Mouse (Mus musculus): ENCODE results near the gene Scand1. TPM values are rescaled to one million over a fixed set of nuclear protein-coding genes. Genes with fewer than 3 reads are reported as not detected.

Gene Scand1
- total and polyA plus RNA-seq, 2 experiments from 2014 or later = 145 to 307 TPM

GRCm38 (mm10) chr2:156278226-156279017 lies 34.1 kb downstream of the Scand1 start:
- 61% methylated on average over 4 of the region's 4 CpGs for WGBS
- no peak for ATAC-seq (ENCODE audit: low FRiP score)
- H3K9ac ChIP-seq (replicated peaks; ENCODE audit: low read length, poor library complexity, severe bottlenecking) = no peak overlapping the region

GRCm38 (mm10) chr2:156272553-156272952 lies 40.0 kb downstream of the Scand1 start:
- no peak for TF ChIP-seq CTCF (IDR thresholded peaks at IDR 0.05)
- ATAC-seq (ENCODE audit: low FRiP score) (no peak), DNase-seq (ENCODE audit: low spot score) (no peak)
- no peaks in the 10 kb centered on the region for H3K4me1 ChIP-seq (ENCODE audit: insufficient read depth, low read length)
- peaks cover 16% of the 10 kb centered on the region for H3K36me3 ChIP-seq (ENCODE audit: insufficient read depth, low read length)
- H3K9ac ChIP-seq (replicated peaks; ENCODE audit: low read length, poor library complexity, severe bottlenecking) = no peak overlapping the region
- no peaks in the 10 kb centered on the region for H3K27me3 ChIP-seq (ENCODE audit: insufficient read depth, low read length)
- H3K27ac ChIP-seq (ENCODE audit: low read depth, low read length) = no peak overlapping the region
- no peak overlapping the region for H3K4me3 ChIP-seq (ENCODE audit: low read depth, low read length)
- H3K9me3 ChIP-seq (ENCODE audit: low read length) = no peaks in the 10 kb centered on the region
- 95% methylated on average over 6 of the region's 6 CpGs for WGBS
- H3K4me2 ChIP-seq (ENCODE audit: low read depth, low read length, poor library complexity, severe bottlenecking) = no peak overlapping the region

More at GRCm38 (mm10) chr2:156278226-156279017, 34.1 kb downstream of the Scand1 start:
- Histone ChIP-seq H3K27me3 (ENCODE audit: insufficient read depth, low read length) (no peaks in the 10 kb centered on the region), H3K4me1 (ENCODE audit: insufficient read depth, low read length) (no peaks in the 10 kb centered on the region), H3K36me3 (ENCODE audit: insufficient read depth, low read length) (peaks cover 9% of the 10 kb centered on the region), H3K4me2 (ENCODE audit: low read depth, low read length, poor library complexity, severe bottlenecking) (no peak overlapping the region), H3K27ac (ENCODE audit: low read depth, low read length) (no peak overlapping the region; the same call in 1 of the 2 replicates), H3K9me3 (ENCODE audit: low read length) (no peaks in the 10 kb centered on the region), H3K4me3 (ENCODE audit: low read depth, low read length) (no peak overlapping the region)
- DNase-seq (ENCODE audit: low spot score) = peak; percentile 92
- TF ChIP-seq CTCF (IDR thresholded peaks at IDR 0.05) = peak; percentile 96

DNA sequence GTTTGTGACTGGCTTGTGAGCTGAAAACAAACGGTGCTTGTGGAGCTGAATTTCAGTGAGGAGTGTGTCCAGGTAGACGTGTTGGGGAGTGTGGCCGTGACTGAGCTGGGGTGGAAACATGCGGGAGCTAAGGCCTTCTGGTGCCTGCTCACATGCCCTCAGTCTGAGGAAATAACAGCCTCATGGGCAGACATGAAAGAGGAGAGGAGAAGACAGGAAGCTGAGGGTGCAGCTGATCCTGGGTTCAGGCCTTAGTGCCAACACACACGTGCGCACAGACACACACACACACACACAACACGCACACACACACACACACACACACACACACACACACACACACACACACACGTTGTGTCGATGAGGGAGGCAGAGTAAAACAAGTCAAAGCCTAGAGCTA lies 44.9 kb downstream of the Scand1 start:
- H3K9me3 ChIP-seq (ENCODE audit: low read length) = no peaks in the 10 kb centered on the region
- no peak overlapping the region for H3K27ac ChIP-seq (ENCODE audit: low read depth, low read length)
- H3K4me1 ChIP-seq (ENCODE audit: insufficient read depth, low read length) = no peaks in the 10 kb centered on the region
- no peak overlapping the region for H3K4me2 ChIP-seq (ENCODE audit: low read depth, low read length, poor library complexity, severe bottlenecking)
- peaks cover 11% of the 10 kb centered on the region for H3K36me3 ChIP-seq (ENCODE audit: insufficient read depth, low read length)
- no peak overlapping the region for H3K9ac ChIP-seq (replicated peaks; ENCODE audit: low read length, poor library complexity, severe bottlenecking)
- TF ChIP-seq CTCF (IDR thresholded peaks at IDR 0.05) = no peak
- 98% methylated on average over 9 of the region's 9 CpGs for WGBS
- H3K4me3 ChIP-seq (ENCODE audit: low read depth, low read length) = no peak overlapping the region
- DNase-seq (ENCODE audit: low spot score) (no peak), ATAC-seq (ENCODE audit: low FRiP score) (no peak)
- no peaks in the 10 kb centered on the region for H3K27me3 ChIP-seq (ENCODE audit: insufficient read depth, low read length)

- Histone ChIP-seq H3K36me3 (ENCODE audit: insufficient read depth, low read length) (peaks cover 8% of the 10 kb centered on the region), H3K4me3 (ENCODE audit: low read depth, low read length) (no peak overlapping the region), H3K27me3 (ENCODE audit: insufficient read depth, low read length) (no peaks in the 10 kb centered on the region), H3K4me1 (ENCODE audit: insufficient read depth, low read length) (no peaks in the 10 kb centered on the region), H3K4me2 (ENCODE audit: low read depth, low read length, poor library complexity, severe bottlenecking) (no peak overlapping the region), H3K27ac (ENCODE audit: low read depth, low read length) (no peak overlapping the region), H3K9me3 (ENCODE audit: low read length) (no peaks in the 10 kb centered on the region), H3K9ac (replicated peaks; ENCODE audit: low read length, poor library complexity, severe bottlenecking) (no peak overlapping the region)
- TF ChIP-seq CTCF (IDR thresholded peaks at IDR 0.05) = no peak
- WGBS = 83% methylated on average over 4 of the region's 4 CpGs
- DNase-seq (ENCODE audit: low spot score) (no peak), ATAC-seq (ENCODE audit: low FRiP score) (no peak)
Measured at GRCm38 (mm10) chr2:156263204-156263893, 49.2 kb downstream of the Scand1 start.

Small RNA genes lying within 50 kb of the gene (microRNA-seq; reads per million reads assigned to microRNA genes)
- gene Gm22759 (ENCODE audit: borderline number of aligned reads) = not detected

Other genes starting within 250 kb of the Scand1 start
- gene Spag4, start 247.5 kb downstream of the Scand1 start, total RNA-seq (2014; rRNA removed) = 8.1 and 15.2 TPM in 2 replicates
- 8.1 and 8.4 TPM in 2 replicates for gene Spag4, start 247.5 kb downstream of the Scand1 start, polyA plus RNA-seq (2015; fragmentation: Nextera tagmentation; extraction: Ambion mirVana)
- 30.0 and 34.1 TPM in 2 replicates for gene Cpne1, start 200.7 kb downstream of the Scand1 start, total RNA-seq (2014; rRNA removed)
- 13.7 and 13.8 TPM in 2 replicates for gene Cpne1, start 200.7 kb downstream of the Scand1 start, polyA plus RNA-seq (2015; fragmentation: Nextera tagmentation; extraction: Ambion mirVana)
- 29.2 and 33.2 TPM in 2 replicates for gene Rbm12, start 200.7 kb downstream of the Scand1 start, total RNA-seq (2014; rRNA removed)
- gene Rbm12, start 200.7 kb downstream of the Scand1 start, polyA plus RNA-seq (2015; fragmentation: Nextera tagmentation; extraction: Ambion mirVana) = 17.2 and 19.8 TPM in 2 replicates
- 54.1 and 56.8 TPM in 2 replicates for gene Gm28036, start 185.6 kb downstream of the Scand1 start, total RNA-seq (2014; rRNA removed)
- 10.1 and 10.8 TPM in 2 replicates for gene Gm28036, start 185.6 kb downstream of the Scand1 start, polyA plus RNA-seq (2015; fragmentation: Nextera tagmentation; extraction: Ambion mirVana)
- 89.4 and 107 TPM in 2 replicates for gene Romo1, start 168.7 kb downstream of the Scand1 start, total RNA-seq (2014; rRNA removed)
- 521 and 552 TPM in 2 replicates for gene Romo1, start 168.7 kb downstream of the Scand1 start, polyA plus RNA-seq (2015; fragmentation: Nextera tagmentation; extraction: Ambion mirVana)
- 34.5 and 40.3 TPM in 2 replicates for gene Nfs1, start 168.5 kb downstream of the Scand1 start, total RNA-seq (2014; rRNA removed)
- gene Nfs1, start 168.5 kb downstream of the Scand1 start, polyA plus RNA-seq (2015; fragmentation: Nextera tagmentation; extraction: Ambion mirVana) = 34.9 and 38.5 TPM in 2 replicates
- 234 and 372 TPM in 2 replicates for gene Rbm39, start 132.5 kb downstream of the Scand1 start, total RNA-seq (2014; rRNA removed)
- gene Rbm39, start 132.5 kb downstream of the Scand1 start, polyA plus RNA-seq (2015; fragmentation: Nextera tagmentation; extraction: Ambion mirVana) = 387 and 466 TPM in 2 replicates
- 27.6 and 37.4 TPM in 2 replicates for gene Phf20, start 116.2 kb downstream of the Scand1 start, total RNA-seq (2014; rRNA removed)
- gene Phf20, start 116.2 kb downstream of the Scand1 start, polyA plus RNA-seq (2015; fragmentation: Nextera tagmentation; extraction: Ambion mirVana) = 108 and 116 TPM in 2 replicates
- gene Cnbd2, start 405 bp downstream of the Scand1 start, total RNA-seq (2014; rRNA removed) = 3.2 and 3.3 TPM in 2 replicates
- 8.9 and 10.0 TPM in 2 replicates for gene Cnbd2, start 405 bp downstream of the Scand1 start, polyA plus RNA-seq (2015; fragmentation: Nextera tagmentation; extraction: Ambion mirVana)
- gene Epb41l1, start 108.2 kb upstream of the Scand1 start, total RNA-seq (2014; rRNA removed) = 261 and 263 TPM in 2 replicates
- 12.7 and 12.9 TPM in 2 replicates for gene Epb41l1, start 108.2 kb upstream of the Scand1 start, polyA plus RNA-seq (2015; fragmentation: Nextera tagmentation; extraction: Ambion mirVana)
- gene Aar2, start 234.9 kb upstream of the Scand1 start, total RNA-seq (2014; rRNA removed) = 49.1 and 53.5 TPM in 2 replicates
- 42.0 and 44.5 TPM in 2 replicates for gene Aar2, start 234.9 kb upstream of the Scand1 start, polyA plus RNA-seq (2015; fragmentation: Nextera tagmentation; extraction: Ambion mirVana)